Mouse (Mus musculus) liver, embryonic 14.5 days (tissue): Measurements from ENCODE around the gene Ctf2.
A peak's percentile ranks its signal among the peaks of the same experiment; 100 is the strongest.

ENCODE experiments used
- CTCF ChIP-seq: IDR thresholded peaks from 2 replicates; pipeline ENCODE4 v1.5.1; 2016; ENCODE audit warnings: antibody characterized with exemption, low read depth, control low read depth
- EP300 ChIP-seq: IDR thresholded peaks from 2 replicates; pipeline ENCODE4 v1.6.1; 2016; ENCODE audit warnings: antibody characterized with exemption, low read depth

DNA sequence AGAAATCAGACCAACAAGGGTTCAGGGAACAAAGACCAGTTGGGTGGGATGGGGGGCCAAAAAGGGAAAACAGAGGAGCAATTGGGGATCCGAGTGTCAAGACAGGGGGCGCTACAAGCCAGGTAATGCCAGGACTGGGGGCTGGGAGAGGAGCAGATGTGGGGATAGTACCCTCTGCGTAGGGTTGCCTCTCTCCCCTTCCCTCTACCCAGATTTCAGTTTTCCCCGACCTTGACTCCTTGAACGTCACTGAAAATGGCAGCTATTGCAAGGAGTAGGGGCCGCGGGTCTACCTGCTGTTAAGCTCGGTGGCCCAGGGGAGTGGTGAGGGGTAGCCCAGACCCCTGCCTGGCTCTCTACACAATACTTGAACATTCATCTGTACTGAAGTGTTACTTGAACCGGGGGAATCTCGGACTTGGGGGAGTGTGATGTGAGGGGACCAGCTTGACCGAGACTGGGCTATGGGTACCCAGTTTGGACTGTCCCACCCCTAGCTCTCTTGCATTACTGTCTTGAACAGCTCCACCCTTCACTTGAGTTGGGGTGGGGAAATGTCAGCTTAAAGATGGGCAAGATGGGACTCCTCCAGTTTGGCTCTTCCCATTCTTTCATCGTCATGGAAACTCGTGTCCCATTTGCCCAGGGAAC is 36.5 kb upstream of the Ctf2 start:
- TF ChIP-seq EP300 (no peak), CTCF (peak; percentile 77)
